Mouse (Mus musculus) layer of hippocampus, adult 8-10 months (tissue): Measurements from ENCODE around the gene Garem2. TPM values are rescaled to one million over a fixed set of nuclear protein-coding genes. Genes with fewer than 3 reads are reported as not detected.
A peak's percentile ranks its signal among the peaks of the same experiment; 100 is the strongest.

Experiments used
- DNase-seq, 2 experiments: peaks; one replicate each; pipeline ENCODE4 v3.0.0; 2022; ENCODE audit warnings: low spot score in 2 of 2
- total RNA-seq, 4 experiments: library from RNA; stranded (reverse); gene quantifications; 2 replicates each; pipeline ENCODE4 v1.2.4; 2022

Gene Garem2
- total RNA-seq, 4 experiments from 2014 or later, result 13.2 to 14.3 (median 13.7) TPM

GRCm38 (mm10) chr5:30152413-30152812 lies 47.5 kb downstream of the Garem2 start:
- DNase-seq, result no peak

- DNase-seq, result no peak
Observed at GRCm38 (mm10) chr5:30153222-30153621, 48.3 kb downstream of the Garem2 start.

- DNase-seq, result no peak
Observed at GRCm38 (mm10) chr5:30154013-30154412, 49.1 kb downstream of the Garem2 start.

- peak; percentile 88 to 93 for DNase-seq
Observed at GRCm38 (mm10) chr5:30154474-30155394, 49.8 kb downstream of the Garem2 start, which contains the start of the genes Hadha and Hadhb. Gene Hadha (minus strand): TSS chr5:30155162. Gene Hadhb (plus strand): TSS chr5:30155248.

- DNase-seq, result no peak
Observed at GRCm38 (mm10) chr5:30155395-30155792, 50.4 kb downstream of the Garem2 start.

GRCm38 (mm10) chr5:30155821-30156629 lies 51.1 kb downstream of the Garem2 start:
- DNase-seq, result no peak

- peak in 1 of 2 experiments; percentile 11 for DNase-seq
Observed at GRCm38 (mm10) chr5:30159601-30160000, 54.6 kb downstream of the Garem2 start.

- no peak for DNase-seq
Observed at GRCm38 (mm10) chr5:30161836-30162235, 56.9 kb downstream of the Garem2 start.

GRCm38 (mm10) chr5:30162339-30162738 lies 57.4 kb downstream of the Garem2 start:
- no peak for DNase-seq

- no peak for DNase-seq
Observed at GRCm38 (mm10) chr5:30165234-30165946, 60.4 kb downstream of the Garem2 start.

Other genes starting within 250 kb of the Garem2 start
- not detected for gene Il6, start 92.0 kb upstream of the Garem2 start, total RNA-seq
- gene Tyms, start 31.5 kb upstream of the Garem2 start, total RNA-seq, result 1 to 10 TPM; 4.9 to 9.1 (median 6.2) TPM
- 1 to 10 TPM; 2.0 to 3.2 (median 3.0) TPM for gene 3110082J24Rik, start 925 bp downstream of the Garem2 start, total RNA-seq
- 10 to 100 TPM; 73.3 to 81.8 (median 74.5) TPM for gene Hadha, start 50.0 kb downstream of the Garem2 start, total RNA-seq
- 100 to 1,000 TPM in 2 of 4 experiments, 10 to 100 TPM in 2; 85.7 to 106 (median 100) TPM for gene Hadhb, start 50.1 kb downstream of the Garem2 start, total RNA-seq
- gene Adgrf3, start 100.6 kb downstream of the Garem2 start, total RNA-seq, result not detected
- gene Selenoi, start 127.4 kb downstream of the Garem2 start, total RNA-seq, result 10 to 100 TPM; 39.2 to 50.7 (median 43.3) TPM
- 10 to 100 TPM in 3 of 4 experiments, 1 to 10 TPM in 1; 9.7 to 13.9 (median 11.4) TPM for gene Drc1, start 176.2 kb downstream of the Garem2 start, total RNA-seq